Mouse (Mus musculus): ENCODE measurements around the gene Tnip3.

The Tnip3 gene

GRCm38 (mm10) chr6:65646408-65646807 is 121.3 kb downstream of the Tnip3 start:
- DNase-seq (ENCODE audit: low read depth, low spot score): no peak

- no peak for DNase-seq (ENCODE audit: low read depth, low spot score)
These were observed 122.6 kb downstream of the Tnip3 start for GRCm38 (mm10) chr6:65647731-65648130.

GRCm38 (mm10) chr6:65651376-65651775 is 126.3 kb downstream of the Tnip3 start:
- DNase-seq (ENCODE audit: low read depth, low spot score): no peak

GRCm38 (mm10) chr6:65661272-65661671 is 136.2 kb downstream of the Tnip3 start:
- peak; percentile 6 for DNase-seq (ENCODE audit: low read depth, low spot score)

- no peak for DNase-seq (ENCODE audit: low read depth, low spot score)
These were observed 136.9 kb downstream of the Tnip3 start for GRCm38 (mm10) chr6:65662050-65662449.

GRCm38 (mm10) chr6:65663990-65664389 is 138.9 kb downstream of the Tnip3 start:
- no peak for DNase-seq (ENCODE audit: low read depth, low spot score)

- no peak for DNase-seq (ENCODE audit: low read depth, low spot score)
These were observed 141.2 kb downstream of the Tnip3 start for GRCm38 (mm10) chr6:65666295-65666694.

GRCm38 (mm10) chr6:65669971-65670370 is 144.9 kb downstream of the Tnip3 start:
- DNase-seq (ENCODE audit: low read depth, low spot score): no peak

- no peak for DNase-seq (ENCODE audit: low read depth, low spot score)
These were observed 145.9 kb downstream of the Tnip3 start for GRCm38 (mm10) chr6:65670981-65671411.

- no peak for DNase-seq (ENCODE audit: low read depth, low spot score)
These were observed 146.3 kb downstream of the Tnip3 start, which contains the start of gene Ndnf for GRCm38 (mm10) chr6:65671451-65671850. Gene Ndnf (plus strand): TSS chr6:65671590.

GRCm38 (mm10) chr6:65672131-65673031 is 147.3 kb downstream of the Tnip3 start:
- DNase-seq (ENCODE audit: low read depth, low spot score): no peak

Measured in A20 (cell line).